23 mouse cellular contexts compared by ENCODE assay signal in the genomic region with DNA sequence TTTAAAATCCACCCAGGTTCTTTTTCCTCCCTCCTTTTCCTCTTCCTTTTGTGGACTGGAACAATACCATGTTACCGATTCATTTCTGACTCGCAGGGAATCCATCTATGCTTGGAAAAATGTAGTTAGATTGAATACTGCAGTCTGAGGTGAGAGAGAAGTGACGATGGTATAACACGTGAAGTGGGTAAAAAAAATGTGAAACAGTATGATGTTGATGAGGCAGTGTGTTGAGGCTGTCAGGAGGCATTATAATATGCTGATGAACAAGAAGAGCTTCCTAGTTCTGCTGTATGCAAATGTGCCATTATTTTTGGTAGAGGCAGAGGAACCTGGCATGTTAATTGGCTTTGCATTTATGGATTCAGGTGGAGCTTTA.
DNase-seq lines count a peak whose midpoint lies in the region; ATAC-seq and TF ChIP-seq lines count a peak whose summit lies in the region.
"Had no signal": no experiment of that assay in that cellular context is flagged by ENCODE, and none has a peak within 500 bp of the region (broad histone marks: within the 10 kb centered on the region; RNA-seq: fewer than 3 reads in every experiment).

No protein-coding gene starts in this region.

- no peaks in the 10 kb centered on the region for H3K27me3 ChIP-seq in forebrain, embryonic 11.5 days (ENCODE audit: control insufficient read depth, insufficient read depth, low read length)
- no peaks in the 10 kb centered on the region for H3K27me3 ChIP-seq in forebrain, postnatal 0 days (ENCODE audit: insufficient read depth, low read length)
- no peaks in the 10 kb centered on the region for H3K27me3 ChIP-seq in midbrain, embryonic 13.5 days
- H3K27me3 ChIP-seq: embryonic facial prominence, embryonic 15.5 days; limb, embryonic 13.5 days; liver, embryonic 12.5 days had no signal

- DNase-seq in frontal cortex, postnatal 25 days (ENCODE audit: low spot score in 2 of 2) = no peak
- no peak for DNase-seq in forebrain, embryonic 11.5 days (ENCODE audit: low spot score)
- DNase-seq in forebrain, postnatal 0 days = no peak
- no peak for DNase-seq in c-Kit-positive CD71-positive TER-119-positive erythroid progenitor cells, embryonic 14.5 days (ENCODE audit: low spot score)
- DNase-seq in kidney, adult 11 months = no peak
- DNase-seq in adrenal gland, adult 2 months = no peak
- DNase-seq: adrenal gland, postnatal 10 days; cerebellum, adult 2 months; cerebellum, postnatal 25 days; gastrocnemius, postnatal 36 days; kidney, adult 2 months; kidney, postnatal 14 days; lung, adult 18-20 months; lung, postnatal 10 days; thymus, postnatal 14 days had no signal

- peak; percentile 27; the same call in 1 of the 2 replicates for ATAC-seq in frontal cortex, adult (ENCODE audit: low TSS enrichment)
- ATAC-seq in forebrain, embryonic 11.5 days (replicated peaks; ENCODE audit: low FRiP score) = peak; percentile 53
- ATAC-seq in forebrain, postnatal 0 days = peak; percentile 77; the same call in 1 of the 2 replicates
- peak; percentile 74 for ATAC-seq in midbrain, embryonic 13.5 days
- ATAC-seq: activated CD4-positive, CD25-positive, alpha-beta regulatory T cell, adult 4 months; inflammation-experienced regulatory T-cells, adult 6 months; liver, embryonic 12.5 days had no signal

- no peaks in the 10 kb centered on the region for H3K36me3 ChIP-seq in forebrain, embryonic 11.5 days (ENCODE audit: control insufficient read depth, insufficient read depth, low read length)
- H3K36me3 ChIP-seq in forebrain, postnatal 0 days (ENCODE audit: insufficient read depth) = no peaks in the 10 kb centered on the region
- no peaks in the 10 kb centered on the region for H3K36me3 ChIP-seq in midbrain, embryonic 13.5 days
- H3K36me3 ChIP-seq: embryonic facial prominence, embryonic 15.5 days; limb, embryonic 13.5 days; liver, embryonic 12.5 days had no signal

- H3K27ac ChIP-seq in forebrain, embryonic 11.5 days (ENCODE audit: low read depth, low read length) = no peak overlapping the region
- no peak overlapping the region for H3K27ac ChIP-seq in forebrain, postnatal 0 days (ENCODE audit: low read depth, low read length)
- H3K27ac ChIP-seq in midbrain, embryonic 13.5 days = peak overlapping the region; percentile 78
- H3K27ac ChIP-seq: embryonic facial prominence, embryonic 15.5 days; layer of hippocampus, adult 2 months; limb, embryonic 13.5 days; liver, embryonic 12.5 days had no signal

- H3K9me3 ChIP-seq in forebrain, embryonic 11.5 days (ENCODE audit: control insufficient read depth, low read length) = no peaks in the 10 kb centered on the region
- no peaks in the 10 kb centered on the region for H3K9me3 ChIP-seq in forebrain, postnatal 0 days (ENCODE audit: low read length)
- no peaks in the 10 kb centered on the region for H3K9me3 ChIP-seq in midbrain, embryonic 13.5 days
- H3K9me3 ChIP-seq: embryonic facial prominence, embryonic 15.5 days; limb, embryonic 13.5 days; liver, embryonic 12.5 days had no signal

- peak overlapping the region; percentile 20; the same call in 1 of the 2 replicates for H3K4me2 ChIP-seq in forebrain, embryonic 11.5 days (ENCODE audit: low read depth, low read length, severe bottlenecking)
- peak overlapping the region; percentile 10; the same call in 1 of the 2 replicates for H3K4me2 ChIP-seq in forebrain, postnatal 0 days (ENCODE audit: low read depth)
- H3K4me2 ChIP-seq in midbrain, embryonic 13.5 days (replicated peaks) = peak overlapping the region; percentile 34
- H3K4me2 ChIP-seq: embryonic facial prominence, embryonic 15.5 days; limb, embryonic 13.5 days; liver, embryonic 12.5 days had no signal

- no peak overlapping the region for H3K9ac ChIP-seq in forebrain, embryonic 11.5 days (ENCODE audit: low read length)
- no peak overlapping the region for H3K9ac ChIP-seq in forebrain, postnatal 0 days
- H3K9ac ChIP-seq in midbrain, embryonic 13.5 days (replicated peaks) = 0 out of 2 replicates have a peak overlapping the region, but pooled peaks have one; percentile 16
- H3K9ac ChIP-seq: embryonic facial prominence, embryonic 15.5 days; limb, embryonic 13.5 days; liver, embryonic 12.5 days had no signal

- WGBS in forebrain, embryonic 11.5 days = 10% methylated on average over 4 of the region's 4 CpGs
- WGBS in forebrain, postnatal 0 days = 5% methylated on average over 4 of the region's 4 CpGs
- 1% methylated on average over 4 of the region's 4 CpGs for WGBS in midbrain, embryonic 13.5 days

- no peak overlapping the region for H3K4me3 ChIP-seq in forebrain, embryonic 11.5 days (ENCODE audit: low read depth, low read length)
- H3K4me3 ChIP-seq in forebrain, postnatal 0 days (ENCODE audit: low read depth, low read length) = no peak overlapping the region
- H3K4me3 ChIP-seq in midbrain, embryonic 13.5 days (replicated peaks) = no peak overlapping the region
- H3K4me3 ChIP-seq: embryonic facial prominence, embryonic 15.5 days; layer of hippocampus, adult 2 months; limb, embryonic 13.5 days; liver, embryonic 12.5 days had no signal

- no peaks in the 10 kb centered on the region for H3K4me1 ChIP-seq in forebrain, embryonic 11.5 days (replicated peaks; ENCODE audit: control insufficient read depth, insufficient read depth, low read length)
- 0 out of 2 replicates have a peak, but pooled peaks cover 4% of the 10 kb centered on the region for H3K4me1 ChIP-seq in forebrain, postnatal 0 days (ENCODE audit: insufficient read depth)
- peaks cover 12% of the 10 kb centered on the region for H3K4me1 ChIP-seq in midbrain, embryonic 13.5 days (replicated peaks)
- H3K4me1 ChIP-seq: embryonic facial prominence, embryonic 15.5 days; limb, embryonic 13.5 days; liver, embryonic 12.5 days had no signal

- TF ChIP-seq CTCF in forebrain, postnatal 0 days (IDR thresholded peaks at IDR 0.05; ENCODE audit: low read depth) = no peak

Comparison
In these comparisons a context has a peak if more than half of its experiments do, and no peak if none do; other contexts are left out.
1. ATAC-seq: peak in every context shown above with its lines; median percentile 77 in forebrain, postnatal 0 days; 74 in midbrain, embryonic 13.5 days; 53 in forebrain, embryonic 11.5 days; 27 in frontal cortex, adult.